Mouse (Mus musculus) heart, embryonic 12.5 days (tissue): ENCODE results near the gene Pde8a. TPM values are rescaled to one million over a fixed set of nuclear protein-coding genes. Genes with fewer than 3 reads are reported as not detected.

ENCODE experiments used
- ATAC-seq: fragments of 200-750 bp; cut with Nextera tagmentation; 2 replicates; pipeline ENCODE4 v1.8.0; 2017; ENCODE audit warnings: moderate TSS enrichment, moderate library complexity; ENCODE audit not compliant: insufficient number of reproducible peaks, low FRiP score
- H3K27ac ChIP-seq: fragments of 300-500 bp; sonication (generic); 2 replicates; pipeline ENCODE4 v1.5.1; 2016; ENCODE audit warnings: mild to moderate bottlenecking, moderate library complexity; ENCODE audit not compliant: poor library complexity, severe bottlenecking
- H3K27me3 ChIP-seq: fragments of 300-500 bp; sonication (generic); replicated peaks from 2 replicates; pipeline ENCODE4 v1.6.1; 2016; ENCODE audit warnings: mild to moderate bottlenecking, moderate library complexity
- H3K36me3 ChIP-seq: fragments of 300-500 bp; sonication (generic); 2 replicates; pipeline ENCODE4 v1.6.1; 2016; ENCODE audit warnings: mild to moderate bottlenecking, moderate library complexity
- H3K4me1 ChIP-seq: fragments of 300-500 bp; sonication (generic); replicated peaks from 2 replicates; pipeline ENCODE4 v1.6.1; 2016; ENCODE audit warnings: mild to moderate bottlenecking
- H3K4me2 ChIP-seq: fragments of 300-500 bp; sonication (generic); 2 replicates; pipeline ENCODE4 v1.6.1; 2016; ENCODE audit warnings: mild to moderate bottlenecking, moderate library complexity
- H3K4me3 ChIP-seq: fragments of 300-500 bp; sonication (generic); 2 replicates; pipeline ENCODE4 v1.5.1; 2016; ENCODE audit warnings: mild to moderate bottlenecking
- H3K9ac ChIP-seq: fragments of 300-500 bp; sonication (generic); 2 replicates; pipeline ENCODE4 v1.6.1; 2016; ENCODE audit warnings: mild to moderate bottlenecking, moderate library complexity
- H3K9me3 ChIP-seq: fragments of 300-500 bp; sonication (generic); replicated peaks from 2 replicates; pipeline ENCODE4 v1.6.1; 2016; ENCODE audit warnings: mild to moderate bottlenecking, moderate library complexity
- WGBS: fragments of 180-500 bp; shearing (Covaris S2); methylation state at CpG from one replicate; pipeline ENCODE4 v1.1.7; 2016; 5-methylcytosine and 5-hydroxymethylcytosine counted together
- polyA plus RNA-seq: library from polyadenylated mRNA; unstranded; fragments of >200 nt; fragmentation: Nextera tagmentation; extraction: Ambion mirVana; gene quantifications from 2 replicates; pipeline ENCODE4 v1.2.1, GENCODE M21; 2016

Gene Pde8a
- polyA plus RNA-seq, 1 experiment from 2014 or later, result 3.9 TPM

DNA sequence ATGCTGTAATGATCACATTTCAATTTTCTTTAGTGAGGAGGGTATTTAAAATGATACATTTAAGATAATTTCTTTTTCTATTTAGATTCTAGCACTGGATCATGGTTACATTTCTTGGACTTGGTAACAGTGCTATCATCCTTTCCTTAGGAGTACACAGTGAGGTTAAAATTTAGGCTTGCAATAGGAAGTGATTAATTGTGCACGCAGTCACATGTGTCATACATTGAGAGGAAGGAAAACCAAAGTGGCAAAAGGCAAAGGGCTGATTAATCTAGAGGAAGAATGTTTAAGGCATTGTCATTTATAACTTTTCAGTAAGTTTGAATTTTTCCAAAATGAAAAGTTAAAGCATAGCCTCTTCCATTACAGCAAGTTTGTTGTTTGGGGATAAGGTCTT is 67.8 kb downstream of the Pde8a start:
- no peak for ATAC-seq
- no peak overlapping the region for H3K4me3 ChIP-seq
- H3K27ac ChIP-seq, result no peak overlapping the region
- no peak overlapping the region for H3K4me2 ChIP-seq
- H3K4me1 ChIP-seq, result no peaks in the 10 kb centered on the region
- WGBS, result 78% methylated on average over 1 of the region's 1 CpGs
- H3K27me3 ChIP-seq, result no peaks in the 10 kb centered on the region
- H3K9ac ChIP-seq, result no peak overlapping the region
- H3K36me3 ChIP-seq, result no peaks in the 10 kb centered on the region
- H3K9me3 ChIP-seq, result no peaks in the 10 kb centered on the region

DNA sequence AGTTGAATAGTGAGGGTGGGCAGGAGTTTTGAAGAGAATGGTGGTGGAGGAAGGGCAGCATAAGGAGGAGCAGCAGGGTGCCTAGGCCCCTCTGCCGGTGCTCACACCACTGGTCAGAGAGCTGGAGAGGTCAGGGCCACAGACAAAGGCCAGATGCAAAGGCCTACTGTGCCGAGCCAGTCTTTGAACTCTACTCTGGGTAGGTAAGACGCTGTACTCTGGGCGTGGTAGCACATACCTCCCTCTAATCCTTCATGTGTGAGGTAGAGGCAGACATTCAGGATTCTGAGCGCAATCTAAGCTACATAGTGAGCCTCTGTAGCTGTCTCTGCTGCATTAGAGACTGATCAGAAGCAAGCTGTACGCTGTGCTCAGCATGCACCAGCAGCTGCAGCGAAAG is 73.1 kb downstream of the Pde8a start:
- no peak overlapping the region for H3K4me3 ChIP-seq
- no peak overlapping the region for H3K4me2 ChIP-seq
- no peaks in the 10 kb centered on the region for H3K9me3 ChIP-seq
- no peaks in the 10 kb centered on the region for H3K36me3 ChIP-seq
- no peak for ATAC-seq
- no peaks in the 10 kb centered on the region for H3K27me3 ChIP-seq
- 47% methylated on average over 7 of the region's 7 CpGs for WGBS
- H3K4me1 ChIP-seq, result peaks cover 10% of the 10 kb centered on the region
- no peak overlapping the region for H3K27ac ChIP-seq
- no peak overlapping the region for H3K9ac ChIP-seq

GRCm38 (mm10) chr7:81286946-81287345 is 73.5 kb downstream of the Pde8a start:
- Histone ChIP-seq H3K4me2 (no peak overlapping the region), H3K4me1 (peaks cover 10% of the 10 kb centered on the region), H3K27me3 (no peaks in the 10 kb centered on the region), H3K9me3 (no peaks in the 10 kb centered on the region), H3K9ac (no peak overlapping the region), H3K27ac (no peak overlapping the region), H3K4me3 (no peak overlapping the region), H3K36me3 (no peaks in the 10 kb centered on the region)
- 38% methylated on average over 8 of the region's 8 CpGs for WGBS
- peak; percentile 15; the same call in 1 of the 2 replicates for ATAC-seq

GRCm38 (mm10) chr7:81295169-81295568 is 81.8 kb downstream of the Pde8a start:
- no peak for ATAC-seq
- Histone ChIP-seq H3K4me1 (peaks cover 3% of the 10 kb centered on the region; the same call in 1 of the 2 replicates), H3K27me3 (no peaks in the 10 kb centered on the region), H3K4me2 (no peak overlapping the region), H3K36me3 (no peaks in the 10 kb centered on the region), H3K9me3 (no peaks in the 10 kb centered on the region), H3K27ac (no peak overlapping the region), H3K4me3 (no peak overlapping the region), H3K9ac (no peak overlapping the region)
- 76% methylated on average over 2 of the region's 2 CpGs for WGBS

GRCm38 (mm10) chr7:81298206-81298605 is 84.8 kb downstream of the Pde8a start:
- Histone ChIP-seq H3K4me2 (no peak overlapping the region), H3K4me1 (peaks cover 3% of the 10 kb centered on the region; the same call in 1 of the 2 replicates), H3K9me3 (no peaks in the 10 kb centered on the region), H3K27ac (no peak overlapping the region), H3K36me3 (no peaks in the 10 kb centered on the region), H3K9ac (no peak overlapping the region), H3K4me3 (no peak overlapping the region), H3K27me3 (no peaks in the 10 kb centered on the region)
- ATAC-seq, result no peak
- 24% methylated on average over 6 of the region's 6 CpGs for WGBS

GRCm38 (mm10) chr7:81301323-81301722 is 87.9 kb downstream of the Pde8a start:
- Histone ChIP-seq H3K27ac (no peak overlapping the region), H3K9ac (no peak overlapping the region), H3K27me3 (no peaks in the 10 kb centered on the region), H3K36me3 (no peaks in the 10 kb centered on the region), H3K4me2 (no peak overlapping the region), H3K4me1 (peaks cover 3% of the 10 kb centered on the region; the same call in 1 of the 2 replicates), H3K9me3 (no peaks in the 10 kb centered on the region), H3K4me3 (no peak overlapping the region)
- ATAC-seq, result no peak
- 74% methylated on average over 7 of the region's 7 CpGs for WGBS

DNA sequence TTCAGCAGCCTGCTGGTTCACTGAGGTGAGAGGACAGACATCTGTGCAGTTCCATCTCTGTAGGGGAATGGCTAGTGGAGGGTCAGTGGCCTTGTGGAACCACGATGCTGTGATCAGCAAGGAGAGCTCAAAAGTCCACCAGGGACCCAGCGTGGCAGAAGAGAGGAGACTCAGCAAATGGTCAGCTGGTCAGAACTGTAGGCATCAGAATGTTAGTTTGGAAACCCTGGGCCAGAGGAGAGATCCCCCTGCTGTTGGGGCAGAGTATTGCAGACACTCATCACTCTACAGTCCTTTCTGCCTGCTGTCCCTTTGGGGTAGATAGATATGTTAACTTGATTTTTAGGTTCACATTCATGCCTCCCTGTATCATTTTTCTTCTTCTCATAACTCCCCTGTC is 90.3 kb downstream of the Pde8a start:
- Histone ChIP-seq H3K9ac (no peak overlapping the region), H3K27me3 (no peaks in the 10 kb centered on the region), H3K27ac (no peak overlapping the region), H3K4me1 (no peaks in the 10 kb centered on the region), H3K4me3 (no peak overlapping the region), H3K36me3 (no peaks in the 10 kb centered on the region), H3K9me3 (no peaks in the 10 kb centered on the region), H3K4me2 (no peak overlapping the region)
- no peak for ATAC-seq
- 98% methylated on average over 2 of the region's 2 CpGs for WGBS

DNA sequence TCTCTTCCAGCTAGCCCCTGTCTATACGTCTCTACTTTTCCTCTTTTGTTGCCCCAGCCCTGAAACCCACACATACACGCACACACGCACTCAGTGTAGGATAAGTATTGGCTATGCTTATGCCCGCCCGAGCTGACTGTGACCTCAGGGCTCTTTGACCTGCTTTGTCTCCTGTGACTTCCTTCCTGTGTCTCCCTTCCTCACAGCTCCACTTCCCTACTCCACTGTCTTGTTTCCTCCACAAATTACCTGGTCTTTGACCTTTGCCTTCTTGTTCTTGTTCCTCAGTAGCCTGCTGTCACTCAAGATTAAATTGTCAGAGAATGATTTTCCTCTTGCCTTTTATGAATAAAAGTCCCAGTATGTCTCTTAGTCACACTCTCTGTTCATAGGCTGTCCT is 90.7 kb downstream of the Pde8a start:
- H3K9me3 ChIP-seq, result no peaks in the 10 kb centered on the region
- WGBS, result 63% methylated on average over 5 of the region's 5 CpGs
- ATAC-seq, result no peak

GRCm38 (mm10) chr7:81304675-81305074 is 91.3 kb downstream of the Pde8a start:
- ATAC-seq, result no peak
- WGBS, result 89% methylated on average over 5 of the region's 5 CpGs
- no peaks in the 10 kb centered on the region for H3K9me3 ChIP-seq

More for the DNA sequence above, 90.7 kb downstream of the Pde8a start:
- Histone ChIP-seq H3K9ac (no peak overlapping the region), H3K4me3 (no peak overlapping the region), H3K36me3 (no peaks in the 10 kb centered on the region), H3K27ac (no peak overlapping the region), H3K4me2 (no peak overlapping the region), H3K27me3 (no peaks in the 10 kb centered on the region), H3K4me1 (peaks cover 2% of the 10 kb centered on the region; the same call in 1 of the 2 replicates)

DNA sequence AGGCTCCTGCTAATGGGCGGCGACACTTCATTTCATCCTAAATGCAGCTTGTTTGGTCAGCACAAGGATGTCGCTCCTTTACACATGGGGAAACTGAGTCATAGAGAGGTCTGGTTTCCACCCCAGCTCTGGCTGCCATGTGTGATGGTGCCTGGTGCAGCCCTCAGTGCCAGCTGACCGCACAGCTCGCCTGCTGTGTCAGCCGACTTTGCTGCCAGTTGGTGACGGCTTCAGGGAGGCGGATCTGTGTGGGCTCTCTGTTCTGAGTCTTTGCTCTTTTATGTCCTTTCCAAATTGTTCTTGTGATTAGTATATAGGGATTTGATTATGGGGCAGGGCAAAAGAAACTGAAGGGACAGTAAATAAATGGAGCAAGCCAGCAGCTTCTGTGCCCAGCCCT is 94.3 kb downstream of the Pde8a start:
- H3K4me2 ChIP-seq, result no peak overlapping the region
- no peak overlapping the region for H3K9ac ChIP-seq
- peaks cover 7% of the 10 kb centered on the region; the same call in 1 of the 2 replicates for H3K9me3 ChIP-seq
- ATAC-seq, result no peak
- H3K4me1 ChIP-seq, result peaks cover 9% of the 10 kb centered on the region; the same call in 1 of the 2 replicates
- no peak overlapping the region for H3K4me3 ChIP-seq
- H3K27ac ChIP-seq, result no peak overlapping the region
- H3K36me3 ChIP-seq, result no peaks in the 10 kb centered on the region
- WGBS, result 79% methylated on average over 8 of the region's 8 CpGs
- no peaks in the 10 kb centered on the region for H3K27me3 ChIP-seq

More at GRCm38 (mm10) chr7:81304675-81305074, 91.3 kb downstream of the Pde8a start:
- H3K4me3 ChIP-seq, result no peak overlapping the region
- no peak overlapping the region for H3K9ac ChIP-seq
- H3K27me3 ChIP-seq, result no peaks in the 10 kb centered on the region
- no peak overlapping the region for H3K27ac ChIP-seq
- H3K4me1 ChIP-seq, result peaks cover 7% of the 10 kb centered on the region; the same call in 1 of the 2 replicates
- no peaks in the 10 kb centered on the region for H3K36me3 ChIP-seq
- no peak overlapping the region for H3K4me2 ChIP-seq

DNA sequence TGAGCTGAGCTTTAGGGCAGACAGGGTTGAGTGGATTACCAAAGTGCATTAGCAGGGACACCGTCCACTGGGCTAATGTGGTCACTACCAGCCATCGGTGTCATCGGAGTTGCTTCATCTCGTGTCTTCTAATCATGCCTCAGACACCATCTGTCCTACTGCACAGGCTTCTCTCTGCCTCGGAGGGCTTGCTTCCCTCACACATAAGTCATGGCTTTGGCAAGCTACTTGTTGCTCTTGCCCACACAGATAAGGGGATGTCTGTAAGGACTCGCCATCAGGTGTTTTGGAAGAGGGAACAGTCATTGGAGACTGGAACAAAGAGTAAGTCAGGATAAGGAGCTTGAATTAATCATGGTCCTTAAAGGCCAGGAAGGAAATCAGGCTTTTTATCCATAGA is 95.9 kb downstream of the Pde8a start:
- H3K9me3 ChIP-seq, result peaks cover 7% of the 10 kb centered on the region; the same call in 1 of the 2 replicates
- no peak overlapping the region for H3K9ac ChIP-seq
- peaks cover 16% of the 10 kb centered on the region for H3K4me1 ChIP-seq
- H3K4me2 ChIP-seq, result no peak overlapping the region
- H3K4me3 ChIP-seq, result no peak overlapping the region
- H3K27me3 ChIP-seq, result no peaks in the 10 kb centered on the region
- H3K27ac ChIP-seq, result no peak overlapping the region
- no peaks in the 10 kb centered on the region for H3K36me3 ChIP-seq
- 70% methylated on average over 6 of the region's 6 CpGs for WGBS
- ATAC-seq, result no peak

DNA sequence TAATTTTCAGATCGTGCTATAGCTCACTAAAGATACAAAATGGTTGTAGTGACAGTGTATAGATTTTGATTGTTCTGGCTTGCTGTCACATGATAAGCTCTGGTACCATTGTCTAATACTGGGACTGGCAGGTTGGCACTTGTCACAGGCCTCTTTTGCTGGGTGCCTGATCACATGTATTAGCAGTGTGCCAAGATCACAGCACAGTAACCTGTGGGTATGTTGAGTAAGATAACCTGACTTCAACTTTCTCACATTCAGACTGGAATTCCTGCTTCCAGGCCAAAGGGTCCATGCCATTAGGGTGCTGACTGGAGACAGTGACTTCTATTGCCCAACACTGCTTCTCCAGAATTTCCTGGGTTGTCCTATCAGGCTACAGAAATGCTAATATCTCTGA is 97.7 kb downstream of the Pde8a start:
- Histone ChIP-seq H3K36me3 (no peaks in the 10 kb centered on the region), H3K27me3 (no peaks in the 10 kb centered on the region), H3K27ac (no peak overlapping the region), H3K4me1 (peaks cover 16% of the 10 kb centered on the region), H3K9ac (no peak overlapping the region), H3K4me3 (no peak overlapping the region), H3K4me2 (no peak overlapping the region), H3K9me3 (peaks cover 7% of the 10 kb centered on the region; the same call in 1 of the 2 replicates)
- 89% methylated on average over 1 of the region's 1 CpGs for WGBS
- ATAC-seq, result no peak
